Mouse (Mus musculus) thymus, adult 2 months (tissue): ENCODE data around the gene Ctps2. TPM values are rescaled to one million over a fixed set of nuclear protein-coding genes. Genes with fewer than 3 reads are reported as not detected.

Experiments used
- DNase-seq: peaks from one replicate; pipeline ENCODE4 v3.0.0; 2021
- H3K27ac ChIP-seq: fragments of 200-500 bp; 2 replicates; pipeline ENCODE4 v1.5.1; 2012; ENCODE audit warnings: low read length, control low read depth; ENCODE audit not compliant: control insufficient read depth, insufficient read depth
- H3K27me3 ChIP-seq: fragments of 200-500 bp; 2 replicates; pipeline ENCODE4 v1.6.1; 2012; ENCODE audit warnings: mild to moderate bottlenecking, low read length, moderate library complexity, mixed read lengths; ENCODE audit not compliant: control insufficient read depth, insufficient read depth
- H3K36me3 ChIP-seq: fragments of 200-500 bp; 2 replicates; pipeline ENCODE4 v1.6.1; 2012; ENCODE audit warnings: mild to moderate bottlenecking, low read length, moderate library complexity; ENCODE audit not compliant: control insufficient read depth, insufficient read depth
- H3K4me1 ChIP-seq: fragments of 200-500 bp; replicated peaks from 2 replicates; pipeline ENCODE4 v1.6.1; 2012; ENCODE audit warnings: low read length; ENCODE audit not compliant: control insufficient read depth, insufficient read depth
- H3K4me3 ChIP-seq: fragments of 200-500 bp; 2 replicates; pipeline ENCODE4 v1.5.1; 2012; ENCODE audit warnings: mild to moderate bottlenecking, low read length, control low read depth, moderate library complexity; ENCODE audit not compliant: control insufficient read depth, insufficient read depth
- CTCF ChIP-seq: fragments of 200-500 bp; IDR thresholded peaks from 2 replicates; pipeline ENCODE4 v1.5.1; 2012; ENCODE audit warnings: mild to moderate bottlenecking, control low read depth, low read length, moderate library complexity, borderline replicate concordance; ENCODE audit not compliant: control insufficient read depth, poor library complexity, insufficient read depth; ENCODE audit errors: extremely low read depth
- POLR2A ChIP-seq: fragments of 200-500 bp; IDR thresholded peaks from 2 replicates; pipeline ENCODE4 v1.6.1; 2012; ENCODE audit warnings: mild to moderate bottlenecking, low read length, control low read depth, moderate library complexity; ENCODE audit not compliant: control insufficient read depth, poor library complexity, insufficient read depth; ENCODE audit errors: extremely low read depth
- WGBS: fragments of 180-500 bp; shearing (Covaris S2); methylation state at CpG from one replicate; pipeline ENCODE4 v1.1.7; 2018; 5-methylcytosine and 5-hydroxymethylcytosine counted together
- polyA plus RNA-seq: library from polyadenylated mRNA; depleted of rRNA; stranded (reverse); fragments of >200 nt; gene quantifications from 2 replicates; pipeline ENCODE4 v1.2.3, GENCODE M21; 2012

The Ctps2 gene
- polyA plus RNA-seq, 1 experiment: 17.0 TPM

- no peak for TF ChIP-seq CTCF
- TF ChIP-seq POLR2A: no peak
- Histone ChIP-seq H3K36me3 (0 out of 2 replicates have a peak, but pooled peaks cover 6% of the 10 kb centered on the region), H3K27ac (no peak overlapping the region), H3K27me3 (no peaks in the 10 kb centered on the region), H3K4me3 (no peak overlapping the region), H3K4me1 (no peaks in the 10 kb centered on the region)
- no peak for DNase-seq
- 100% methylated on average over 2 of the region's 2 CpGs for WGBS
Observed at GRCm38 (mm10) chrX:162931467-162931866, 30.4 kb downstream of the Ctps2 start.

GRCm38 (mm10) chrX:162942027-162942426 lies 41.0 kb downstream of the Ctps2 start:
- Histone ChIP-seq H3K4me3 (no peak overlapping the region), H3K4me1 (no peaks in the 10 kb centered on the region), H3K27me3 (no peaks in the 10 kb centered on the region), H3K27ac (no peak overlapping the region), H3K36me3 (0 out of 2 replicates have a peak, but pooled peaks cover 4% of the 10 kb centered on the region)
- TF ChIP-seq CTCF (no peak), POLR2A (no peak)
- 94% methylated on average over 1 of the region's 1 CpGs for WGBS
- no peak for DNase-seq

GRCm38 (mm10) chrX:162949811-162950439 lies 48.9 kb downstream of the Ctps2 start:
- Histone ChIP-seq H3K27me3 (no peaks in the 10 kb centered on the region), H3K4me3 (no peak overlapping the region), H3K4me1 (no peaks in the 10 kb centered on the region), H3K27ac (no peak overlapping the region), H3K36me3 (no peaks in the 10 kb centered on the region)
- TF ChIP-seq POLR2A (no peak), CTCF (no peak)
- 49% methylated on average over 3 of the region's 3 CpGs for WGBS
- peak; percentile 18 for DNase-seq

- Histone ChIP-seq H3K27ac (no peak overlapping the region), H3K4me3 (no peak overlapping the region), H3K4me1 (no peaks in the 10 kb centered on the region), H3K27me3 (no peaks in the 10 kb centered on the region), H3K36me3 (no peaks in the 10 kb centered on the region)
- 96% methylated on average over 3 of the region's 3 CpGs for WGBS
- no peak for TF ChIP-seq POLR2A
- no peak for TF ChIP-seq CTCF
- DNase-seq: no peak
Observed at GRCm38 (mm10) chrX:162957921-162958320, 56.9 kb downstream of the Ctps2 start.

- Histone ChIP-seq H3K27ac (no peak overlapping the region), H3K4me3 (no peak overlapping the region), H3K36me3 (no peaks in the 10 kb centered on the region), H3K27me3 (no peaks in the 10 kb centered on the region), H3K4me1 (no peaks in the 10 kb centered on the region)
- 94% methylated on average over 4 of the region's 4 CpGs for WGBS
- no peak for DNase-seq
- TF ChIP-seq CTCF: no peak
- TF ChIP-seq POLR2A: no peak
Observed at GRCm38 (mm10) chrX:162963840-162964239, 62.8 kb downstream of the Ctps2 start.

GRCm38 (mm10) chrX:162964383-162964782 lies 63.3 kb downstream of the Ctps2 start, which contains the start of gene S100g:
S100g (minus strand) TSS chrX:162964599.
- WGBS: 94% methylated on average over 3 of the region's 3 CpGs
- TF ChIP-seq POLR2A: no peak
- TF ChIP-seq CTCF: no peak
- DNase-seq: no peak
- no peak within 1 kb of the TSS for H3K27ac ChIP-seq
- no peaks in the 10 kb centered on the region for H3K4me1 ChIP-seq
- H3K36me3 ChIP-seq: no peaks in the 10 kb centered on the region
- H3K27me3 ChIP-seq: no peaks in the 10 kb centered on the region
- H3K4me3 ChIP-seq: no peak within 1 kb of the TSS

GRCm38 (mm10) chrX:162967456-162967855 lies 66.4 kb downstream of the Ctps2 start:
- H3K27me3 ChIP-seq: no peaks in the 10 kb centered on the region
- no peak for TF ChIP-seq CTCF
- no peak for TF ChIP-seq POLR2A
- no peak overlapping the region for H3K4me3 ChIP-seq
- H3K27ac ChIP-seq: no peak overlapping the region
- no peaks in the 10 kb centered on the region for H3K36me3 ChIP-seq
- no peak for DNase-seq
- H3K4me1 ChIP-seq: no peaks in the 10 kb centered on the region
- WGBS: 89% methylated on average over 8 of the region's 8 CpGs
